Mouse (Mus musculus): ENCODE results near the gene Adcy5. TPM values are rescaled to one million over a fixed set of nuclear protein-coding genes. Genes with fewer than 3 reads are reported as not detected.

Adcy5 gene
- polyA plus RNA-seq, 1 experiment: 2.0 TPM

- Histone ChIP-seq H3K4me3 (replicated peaks; ENCODE audit: control insufficient read depth, low read depth, low read length) (no peak overlapping the region), H3K27ac (ENCODE audit: control insufficient read depth, insufficient read depth, low read depth, low read length, poor library complexity) (no peak overlapping the region), H3K4me1 (ENCODE audit: control insufficient read depth, insufficient read depth, low read length) (no peaks in the 10 kb centered on the region)
- whole genome bisulfite sequencing: 80% methylated on average over 4 of the region's 4 CpGs
- TF ChIP-seq CTCF (IDR thresholded peaks at IDR 0.05; ENCODE audit: control insufficient read depth, insufficient read depth, low read length): no peak
- no peak for TF ChIP-seq POLR2A (IDR thresholded peaks at IDR 0.05; ENCODE audit: borderline replicate concordance, control insufficient read depth, low read depth, low read length)
Observed at GRCm38 (mm10) chr16:35233329-35233728, 78.7 kb downstream of the Adcy5 start.

- Histone ChIP-seq H3K4me3 (replicated peaks; ENCODE audit: control insufficient read depth, low read depth, low read length) (no peak overlapping the region), H3K4me1 (ENCODE audit: control insufficient read depth, insufficient read depth, low read length) (no peaks in the 10 kb centered on the region), H3K27ac (ENCODE audit: control insufficient read depth, insufficient read depth, low read depth, low read length, poor library complexity) (no peak overlapping the region)
- 87% methylated on average over 7 of the region's 7 CpGs for WGBS
- TF ChIP-seq CTCF (IDR thresholded peaks at IDR 0.05; ENCODE audit: control insufficient read depth, insufficient read depth, low read length) (no peak), POLR2A (IDR thresholded peaks at IDR 0.05; ENCODE audit: borderline replicate concordance, control insufficient read depth, low read depth, low read length) (no peak)
Observed at GRCm38 (mm10) chr16:35237091-35237490, 82.4 kb downstream of the Adcy5 start.

DNA sequence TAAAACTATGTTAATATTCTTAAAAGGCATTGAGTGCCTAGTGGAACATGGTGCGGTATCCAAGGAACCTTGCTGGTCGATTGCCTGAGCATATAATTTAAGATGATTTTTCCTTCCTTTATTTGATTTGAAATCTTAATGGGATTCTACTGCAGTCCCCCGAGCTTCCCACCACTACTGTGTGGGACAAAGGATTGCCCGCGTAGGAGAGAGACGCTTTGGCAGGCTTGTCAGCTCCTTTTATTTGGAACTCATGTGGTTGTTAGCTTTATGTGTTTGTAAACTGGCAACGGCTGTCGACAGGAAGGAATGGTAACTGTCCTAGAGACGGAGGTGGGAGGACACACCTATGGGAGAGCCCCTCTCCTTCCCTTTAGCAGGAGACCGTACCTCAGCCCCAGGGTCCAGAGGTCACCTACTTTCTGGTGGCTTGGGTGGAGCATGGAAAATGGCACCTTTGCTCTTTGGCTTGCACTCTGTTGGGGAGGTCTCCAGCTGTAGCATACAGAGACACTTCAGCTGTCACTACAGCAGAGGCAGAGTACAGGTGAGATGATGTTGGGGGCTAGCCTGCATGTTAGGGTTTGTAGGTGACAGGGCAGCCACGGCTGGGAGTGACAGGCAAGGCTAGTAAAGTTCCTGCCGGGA lies 84.8 kb downstream of the Adcy5 start:
- Histone ChIP-seq H3K4me3 (replicated peaks; ENCODE audit: control insufficient read depth, low read depth, low read length) (no peak overlapping the region), H3K27ac (ENCODE audit: control insufficient read depth, insufficient read depth, low read depth, low read length, poor library complexity) (no peak overlapping the region), H3K4me1 (ENCODE audit: control insufficient read depth, insufficient read depth, low read length) (no peaks in the 10 kb centered on the region)
- 72% methylated on average over 12 of the region's 12 CpGs for WGBS
- no peak for TF ChIP-seq CTCF (IDR thresholded peaks at IDR 0.05; ENCODE audit: control insufficient read depth, insufficient read depth, low read length)
- no peak for TF ChIP-seq POLR2A (IDR thresholded peaks at IDR 0.05; ENCODE audit: borderline replicate concordance, control insufficient read depth, low read depth, low read length)

- TF ChIP-seq POLR2A (IDR thresholded peaks at IDR 0.05; ENCODE audit: borderline replicate concordance, control insufficient read depth, low read depth, low read length): no peak
- Histone ChIP-seq H3K27ac (ENCODE audit: control insufficient read depth, insufficient read depth, low read depth, low read length, poor library complexity) (no peak overlapping the region), H3K4me3 (replicated peaks; ENCODE audit: control insufficient read depth, low read depth, low read length) (no peak overlapping the region), H3K4me1 (ENCODE audit: control insufficient read depth, insufficient read depth, low read length) (no peaks in the 10 kb centered on the region)
- WGBS: 72% methylated on average over 4 of the region's 4 CpGs
Observed at GRCm38 (mm10) chr16:35239966-35240730, 85.5 kb downstream of the Adcy5 start.

DNA sequence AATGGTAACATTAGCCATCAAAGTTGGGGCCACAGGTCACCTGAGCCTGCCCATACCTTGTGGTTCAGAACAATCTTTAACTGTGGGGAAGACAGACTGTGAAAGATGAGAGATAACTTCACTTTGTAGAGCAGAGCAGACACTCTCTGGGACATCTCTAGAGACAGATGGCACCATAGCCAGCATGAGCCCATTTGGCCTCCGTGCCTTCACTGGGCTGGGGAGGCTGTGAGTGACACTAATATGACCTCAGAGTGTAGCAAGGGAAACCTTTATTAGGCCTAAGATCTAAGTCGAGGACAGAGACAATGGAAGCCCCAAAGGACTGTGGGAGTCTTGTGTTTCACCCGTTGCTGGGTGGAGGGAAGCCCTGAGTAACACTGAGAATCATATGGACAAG lies 92.7 kb downstream of the Adcy5 start:
- no peak overlapping the region for H3K27ac ChIP-seq (ENCODE audit: control insufficient read depth, insufficient read depth, low read depth, low read length, poor library complexity)
- H3K4me3 ChIP-seq (replicated peaks; ENCODE audit: control insufficient read depth, low read depth, low read length): no peak overlapping the region
- no peaks in the 10 kb centered on the region for H3K4me1 ChIP-seq (ENCODE audit: control insufficient read depth, insufficient read depth, low read length)
- WGBS: 67% methylated on average over 3 of the region's 3 CpGs
- TF ChIP-seq POLR2A (IDR thresholded peaks at IDR 0.05; ENCODE audit: borderline replicate concordance, control insufficient read depth, low read depth, low read length) (no peak), CTCF (IDR thresholded peaks at IDR 0.05; ENCODE audit: control insufficient read depth, insufficient read depth, low read length) (no peak)

DNA sequence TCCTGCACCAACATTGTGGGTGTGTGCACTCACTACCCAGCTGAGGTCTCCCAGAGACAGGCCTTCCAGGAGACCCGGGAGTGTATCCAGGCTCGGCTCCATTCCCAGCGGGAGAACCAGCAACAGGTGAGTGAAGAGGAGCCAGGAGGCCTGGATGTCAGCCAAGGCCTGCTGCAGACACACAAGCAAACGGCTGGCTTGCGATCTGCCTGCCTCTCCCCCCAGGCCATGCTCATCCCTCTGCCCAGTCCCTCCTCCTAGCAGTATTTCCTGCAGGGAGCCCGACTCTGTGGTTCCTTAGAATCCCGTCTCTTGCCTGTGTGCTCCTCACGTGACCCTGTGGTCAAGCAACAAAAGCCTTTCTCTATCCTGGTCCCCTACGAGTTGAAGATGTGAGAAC lies 94.1 kb downstream of the Adcy5 start:
- H3K4me3 ChIP-seq (replicated peaks; ENCODE audit: control insufficient read depth, low read depth, low read length): no peak overlapping the region
- H3K4me1 ChIP-seq (ENCODE audit: control insufficient read depth, insufficient read depth, low read length): no peaks in the 10 kb centered on the region
- 68% methylated on average over 9 of the region's 9 CpGs for WGBS
- no peak overlapping the region for H3K27ac ChIP-seq (ENCODE audit: control insufficient read depth, insufficient read depth, low read depth, low read length, poor library complexity)
- TF ChIP-seq POLR2A (IDR thresholded peaks at IDR 0.05; ENCODE audit: borderline replicate concordance, control insufficient read depth, low read depth, low read length) (no peak), CTCF (IDR thresholded peaks at IDR 0.05; ENCODE audit: control insufficient read depth, insufficient read depth, low read length) (no peak)

DNA sequence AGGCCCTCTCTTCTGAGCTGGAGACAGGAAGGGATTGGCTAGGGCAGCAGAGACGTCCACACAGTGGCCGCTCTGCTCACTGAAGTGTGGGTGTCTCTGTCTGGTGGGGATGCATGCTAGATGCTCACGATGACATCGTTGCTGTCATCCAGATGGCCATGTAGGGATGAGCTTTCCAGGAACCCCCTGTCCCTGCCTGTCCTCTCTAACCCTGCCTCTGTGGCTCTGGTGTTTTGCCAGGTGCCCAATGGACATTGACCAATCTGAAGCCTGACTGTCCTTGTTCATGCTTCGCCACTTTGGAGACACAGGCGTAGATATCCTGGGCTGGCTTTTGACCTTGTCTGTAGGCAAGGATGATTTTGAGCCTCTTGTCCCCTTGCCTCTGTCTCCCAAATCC lies 95.1 kb downstream of the Adcy5 start:
- Histone ChIP-seq H3K4me3 (replicated peaks; ENCODE audit: control insufficient read depth, low read depth, low read length) (no peak overlapping the region), H3K4me1 (ENCODE audit: control insufficient read depth, insufficient read depth, low read length) (no peaks in the 10 kb centered on the region), H3K27ac (ENCODE audit: control insufficient read depth, insufficient read depth, low read depth, low read length, poor library complexity) (no peak overlapping the region)
- WGBS: 91% methylated on average over 6 of the region's 6 CpGs
- TF ChIP-seq POLR2A (IDR thresholded peaks at IDR 0.05; ENCODE audit: borderline replicate concordance, control insufficient read depth, low read depth, low read length) (no peak), CTCF (IDR thresholded peaks at IDR 0.05; ENCODE audit: control insufficient read depth, insufficient read depth, low read length) (no peak)

DNA sequence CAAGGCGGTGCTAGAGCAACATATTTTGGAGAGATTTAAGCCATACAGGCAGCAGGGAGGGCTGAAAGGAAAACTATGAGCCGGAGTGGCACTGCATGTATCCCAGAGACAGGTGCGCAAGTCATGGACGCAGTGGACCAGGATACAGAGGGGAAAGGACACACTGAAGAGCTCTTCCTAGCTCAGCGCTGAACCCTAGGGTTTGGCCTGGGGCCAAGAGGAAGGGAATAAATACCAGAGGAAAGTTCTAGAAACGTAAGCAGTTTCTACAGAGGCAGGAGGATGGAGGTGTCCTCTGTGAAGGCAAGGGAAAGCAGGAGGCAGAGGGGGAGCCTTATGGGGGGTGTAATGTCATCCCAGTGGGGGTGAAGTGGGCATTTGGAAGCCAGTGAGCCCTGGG lies 97.0 kb downstream of the Adcy5 start:
- Histone ChIP-seq H3K4me3 (replicated peaks; ENCODE audit: control insufficient read depth, low read depth, low read length) (no peak overlapping the region), H3K27ac (ENCODE audit: control insufficient read depth, insufficient read depth, low read depth, low read length, poor library complexity) (no peak overlapping the region), H3K4me1 (ENCODE audit: control insufficient read depth, insufficient read depth, low read length) (no peaks in the 10 kb centered on the region)
- no peak for TF ChIP-seq POLR2A (IDR thresholded peaks at IDR 0.05; ENCODE audit: borderline replicate concordance, control insufficient read depth, low read depth, low read length)
- TF ChIP-seq CTCF (IDR thresholded peaks at IDR 0.05; ENCODE audit: control insufficient read depth, insufficient read depth, low read length): no peak
- 67% methylated on average over 6 of the region's 6 CpGs for WGBS
